Mouse (Mus musculus): ENCODE data around the gene Lmntd2.

Gene Lmntd2

GRCm38 (mm10) chr7:141190220-141190619 lies 23.7 kb downstream of the Lmntd2 start:
- no peak for DNase-seq

DNA sequence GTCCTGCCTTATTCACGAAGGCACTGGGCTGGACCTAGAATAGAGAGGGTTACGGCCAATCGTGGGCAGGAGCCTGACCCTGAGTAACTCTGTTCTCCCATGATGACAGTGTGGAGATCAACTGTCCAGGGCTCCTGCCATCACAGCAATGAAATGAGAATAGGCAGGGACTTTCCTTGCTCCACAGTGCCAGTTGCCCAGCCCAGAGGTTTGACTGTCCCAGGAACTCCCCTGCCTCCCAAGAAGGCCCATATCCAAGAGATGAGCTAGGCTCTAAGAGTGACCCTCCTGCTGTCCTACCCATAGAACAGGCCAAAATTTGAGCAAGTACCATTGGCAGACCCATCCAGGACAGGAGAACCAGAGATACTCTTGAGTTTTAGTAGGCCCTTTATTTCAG lies 25.1 kb downstream of the Lmntd2 start:
- DNase-seq, result no peak

GRCm38 (mm10) chr7:141188194-141188593 lies 25.7 kb downstream of the Lmntd2 start:
- DNase-seq, result no peak

GRCm38 (mm10) chr7:141176173-141176572 lies 37.7 kb downstream of the Lmntd2 start:
- DNase-seq, result peak; percentile 83 to 92

DNA sequence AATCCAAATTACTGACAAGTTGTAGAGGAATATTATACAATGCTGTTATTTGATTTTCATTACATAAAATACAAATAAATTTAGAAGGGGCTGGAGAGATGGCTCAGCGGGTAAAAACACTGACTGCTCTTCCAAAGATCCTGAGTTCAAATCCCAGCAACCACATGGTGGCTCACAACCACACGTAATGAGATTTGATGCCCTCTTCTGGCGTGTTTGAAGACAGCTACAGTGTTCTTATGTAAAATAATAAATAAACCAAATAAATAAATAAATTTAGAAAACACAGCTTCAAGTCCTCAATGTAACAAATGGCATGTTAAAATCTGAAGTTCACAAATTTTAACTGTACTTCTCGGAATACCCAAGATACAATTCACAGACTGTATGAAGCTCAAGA lies 38.8 kb downstream of the Lmntd2 start:
- DNase-seq, result no peak

- DNase-seq, result no peak
Measured at GRCm38 (mm10) chr7:141173323-141173850, 40.5 kb downstream of the Lmntd2 start.

DNA sequence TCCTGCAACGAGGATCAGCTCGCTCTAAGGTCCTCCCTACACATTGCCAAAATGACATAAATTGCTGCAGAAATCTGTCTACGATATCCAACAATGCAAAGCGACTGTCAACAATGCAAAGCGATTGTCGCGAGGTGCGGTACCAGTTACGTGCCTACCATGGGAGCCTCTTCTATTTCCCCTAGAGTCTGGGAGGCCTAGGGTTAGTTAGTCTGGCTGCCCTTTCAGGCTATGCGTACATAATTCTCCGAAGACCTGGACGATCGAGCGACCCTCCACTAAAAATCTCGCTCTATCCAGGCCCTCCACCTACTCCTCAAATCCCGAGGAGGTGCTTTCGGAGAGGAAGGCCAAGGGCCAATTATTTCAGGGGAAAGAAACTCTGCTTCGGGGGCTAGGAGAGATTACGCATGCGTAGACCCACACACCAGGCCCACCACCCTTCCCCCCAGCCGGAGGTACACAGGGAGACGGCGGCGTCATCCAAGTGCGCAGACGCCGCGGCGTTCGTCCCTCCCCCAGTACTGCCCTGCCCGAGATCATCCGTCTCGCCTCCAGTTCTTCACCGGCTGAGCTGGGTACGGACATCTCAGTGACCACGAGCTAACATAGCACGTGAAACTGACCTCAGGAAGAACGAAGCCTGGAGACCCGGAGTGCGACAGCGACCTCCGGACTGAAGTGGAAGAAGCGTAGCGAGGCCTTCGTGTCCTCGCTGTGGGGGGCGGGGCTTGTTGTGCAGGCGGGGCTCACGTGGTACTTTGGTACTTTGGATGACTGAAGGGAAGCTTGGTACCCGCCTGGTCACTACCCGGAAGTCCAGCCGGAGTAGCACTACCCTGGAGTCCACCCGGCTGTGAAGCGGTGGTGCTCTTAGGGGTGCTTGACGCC lies 41.5 kb downstream of the Lmntd2 start, which contains the start of gene Rnh1:
Gene Rnh1, minus strand, starts transcription at position 742 of the 891 bp plus-strand sequence.
- peak; percentile 92 for DNase-seq

DNA sequence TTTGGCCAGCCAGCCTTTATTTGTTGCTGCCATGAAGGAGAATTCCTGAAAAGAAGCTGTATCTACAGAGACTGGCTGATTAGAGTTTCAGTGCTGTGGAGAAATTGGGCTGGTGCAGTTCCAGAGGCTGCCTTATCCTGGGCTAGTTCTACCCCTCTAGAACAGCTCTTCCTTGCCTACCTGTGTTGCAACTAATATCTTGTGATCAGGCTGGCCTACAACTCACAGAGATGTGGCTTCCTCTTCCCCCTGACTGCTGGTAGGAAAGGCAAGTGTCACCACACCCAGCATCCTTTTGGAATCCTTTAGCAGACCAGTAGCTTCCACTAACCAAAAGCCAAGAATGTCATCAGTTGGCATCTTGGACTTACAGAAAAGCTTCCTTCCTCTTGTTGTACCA lies 44.0 kb downstream of the Lmntd2 start:
- DNase-seq, result no peak

DNA sequence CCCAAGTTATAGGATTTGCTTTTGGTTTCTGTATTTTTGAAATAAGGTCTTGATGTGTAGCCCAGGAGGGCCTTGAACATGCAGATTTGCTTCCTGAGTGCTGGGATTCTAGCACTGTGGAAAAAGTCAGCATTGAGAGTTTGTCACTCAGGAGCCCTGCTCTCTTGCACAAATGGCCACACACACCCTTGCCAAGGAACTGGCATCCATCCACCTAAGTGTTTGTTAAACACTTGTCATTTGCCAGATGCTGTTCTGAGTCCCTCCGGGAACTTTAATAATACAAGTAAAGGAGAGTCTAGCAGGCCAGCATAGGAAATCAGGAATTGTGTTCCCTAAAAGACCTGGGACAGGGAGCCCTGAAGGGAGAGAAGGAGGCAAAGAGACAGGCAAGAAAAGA lies 44.6 kb downstream of the Lmntd2 start:
- no peak for DNase-seq

DNA sequence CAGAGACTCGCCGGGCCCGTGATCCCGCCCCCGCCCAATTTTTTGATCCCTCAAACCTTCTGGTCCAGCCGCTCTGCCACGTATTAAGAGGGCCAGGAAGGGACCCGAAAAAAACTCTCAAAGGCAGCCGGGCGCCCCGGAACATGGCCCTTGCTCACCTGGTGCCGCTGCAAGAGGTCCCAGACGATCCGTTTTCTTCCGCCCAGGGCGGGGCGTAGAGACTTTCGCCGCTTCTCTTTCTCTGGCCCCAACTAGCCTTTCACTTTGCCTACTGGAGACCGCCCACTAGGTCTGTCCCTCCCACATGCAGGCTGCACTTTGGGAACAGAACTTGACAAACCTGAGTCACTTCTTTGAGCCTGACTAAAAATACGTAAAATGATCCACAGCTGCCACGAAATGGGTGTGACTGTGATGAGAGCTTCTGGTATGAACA lies 45.3 kb downstream of the Lmntd2 start:
- DNase-seq, result peak; percentile 74 to 80

DNA sequence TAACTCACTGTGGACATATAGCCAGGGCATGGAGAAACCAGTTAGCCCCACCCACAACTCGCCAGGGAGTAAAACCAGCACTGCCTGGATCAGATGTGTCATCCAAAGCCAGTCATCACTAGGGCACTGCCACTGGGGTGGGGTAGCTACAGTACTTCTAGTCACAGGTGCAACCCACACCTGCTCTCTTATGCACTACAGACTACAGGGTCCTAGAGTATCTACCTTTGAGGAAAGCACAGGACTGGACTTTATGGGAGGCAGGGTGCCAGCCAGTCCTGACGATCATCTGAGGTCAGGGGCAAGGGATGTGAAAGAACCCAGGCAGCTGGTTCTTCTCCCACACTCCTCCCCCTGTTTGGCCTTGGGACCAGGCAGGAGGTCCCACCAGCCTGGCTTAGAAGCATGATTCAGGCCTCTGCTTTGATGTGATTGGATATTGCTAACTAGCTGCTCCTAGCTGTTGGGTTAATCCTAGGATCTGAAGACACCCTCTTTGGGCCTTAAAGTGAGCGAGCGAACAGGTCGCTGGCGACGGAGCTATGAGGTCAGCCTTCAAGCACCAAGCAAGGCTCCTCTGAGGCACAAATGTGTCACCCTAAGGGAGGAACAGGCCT lies 45.9 kb downstream of the Lmntd2 start:
- no peak for DNase-seq

DNA sequence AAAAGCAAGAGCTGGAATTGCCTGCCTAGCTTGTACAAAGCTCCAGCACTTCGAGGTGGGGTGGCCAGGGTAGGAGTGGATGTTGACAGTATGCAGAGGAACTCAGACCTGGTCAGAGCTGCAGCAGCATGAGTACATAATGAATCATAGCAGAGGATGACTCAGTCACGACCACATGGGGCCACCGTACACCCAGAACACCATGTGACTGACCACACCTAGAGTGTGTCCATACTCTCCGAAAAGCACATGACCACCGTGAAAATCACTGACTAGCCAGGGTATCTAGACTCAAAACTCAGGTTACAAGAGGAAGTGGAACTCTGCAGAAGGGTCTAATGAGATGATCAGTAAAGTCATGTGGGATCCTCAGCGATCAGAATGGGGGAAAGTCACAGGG lies 49.0 kb downstream of the Lmntd2 start:
- DNase-seq, result no peak

- DNase-seq, result no peak
Measured at GRCm38 (mm10) chr7:141164397-141164796, 49.5 kb downstream of the Lmntd2 start.
